Mouse (Mus musculus): Measurements from ENCODE around the gene Rab11b.

The Rab11b gene

GRCm38 (mm10) chr17:33717982-33718381 lies 42.3 kb downstream of the Rab11b start:
- DNase-seq (ENCODE audit: low read depth, low spot score), result no peak

- DNase-seq (ENCODE audit: low read depth, low spot score), result no peak
These were observed 43.1 kb downstream of the Rab11b start for GRCm38 (mm10) chr17:33717246-33717645.

- no peak for DNase-seq (ENCODE audit: low read depth, low spot score)
These were observed 45.6 kb downstream of the Rab11b start for GRCm38 (mm10) chr17:33714779-33715178.

GRCm38 (mm10) chr17:33713271-33713670 lies 47.1 kb downstream of the Rab11b start:
- DNase-seq (ENCODE audit: low read depth, low spot score), result no peak

GRCm38 (mm10) chr17:33709834-33710233 lies 50.5 kb downstream of the Rab11b start:
- DNase-seq (ENCODE audit: low read depth, low spot score), result peak; percentile 72

- no peak for DNase-seq (ENCODE audit: low read depth, low spot score)
These were observed 57.2 kb downstream of the Rab11b start for GRCm38 (mm10) chr17:33703091-33703490.

GRCm38 (mm10) chr17:33702178-33702577 lies 58.2 kb downstream of the Rab11b start:
- DNase-seq (ENCODE audit: low read depth, low spot score), result no peak

GRCm38 (mm10) chr17:33695471-33695870 lies 64.9 kb downstream of the Rab11b start:
- no peak for DNase-seq (ENCODE audit: low read depth, low spot score)

All from A20 (cell line).